Mouse (Mus musculus) thymus, adult 2 months (tissue): ENCODE data around the gene Sned1.

Source experiments
- CTCF ChIP-seq: fragments of 200-500 bp; IDR thresholded peaks from 2 replicates; pipeline ENCODE4 v1.5.1; 2012; ENCODE audit warnings: mild to moderate bottlenecking, control low read depth, low read length, moderate library complexity, borderline replicate concordance; ENCODE audit not compliant: control insufficient read depth, poor library complexity, insufficient read depth; ENCODE audit errors: extremely low read depth
- POLR2A ChIP-seq: fragments of 200-500 bp; IDR thresholded peaks from 2 replicates; pipeline ENCODE4 v1.6.1; 2012; ENCODE audit warnings: mild to moderate bottlenecking, low read length, control low read depth, moderate library complexity; ENCODE audit not compliant: control insufficient read depth, poor library complexity, insufficient read depth; ENCODE audit errors: extremely low read depth

GRCm38 (mm10) chr1:93236545-93236924, 894 bp downstream of the Sned1 start:
- TF ChIP-seq CTCF (no peak), POLR2A (no peak)
